Mouse (Mus musculus): ENCODE results near the gene Gm21883. TPM values are rescaled to one million over a fixed set of nuclear protein-coding genes. Genes with fewer than 3 reads are reported as not detected.

Gene Gm21883
- polyA plus RNA-seq (2012; rRNA removed), result not detected in 2 replicates

DNA sequence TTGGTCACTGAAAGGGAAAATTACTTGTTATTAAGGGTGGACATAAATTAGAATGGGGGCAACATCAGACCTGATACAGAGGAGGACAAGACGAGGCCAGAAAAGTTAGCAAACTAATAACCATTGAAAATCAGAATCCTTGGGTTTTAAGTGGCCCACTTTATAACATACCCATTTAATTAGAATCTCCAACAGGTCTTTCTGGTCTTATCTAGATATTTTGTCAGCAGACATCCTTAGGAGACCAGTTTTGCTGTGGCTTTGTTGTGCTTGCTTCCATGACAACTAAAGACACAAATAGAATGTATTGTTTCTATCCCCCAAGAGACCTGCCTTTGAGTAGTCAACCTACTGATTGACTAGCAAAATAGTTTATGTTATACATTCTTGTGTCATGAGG, at the start of gene Gm21883:
TSS of gene Gm21883 (minus strand) at position 101 of the 400 bp plus-strand sequence.

DNA sequence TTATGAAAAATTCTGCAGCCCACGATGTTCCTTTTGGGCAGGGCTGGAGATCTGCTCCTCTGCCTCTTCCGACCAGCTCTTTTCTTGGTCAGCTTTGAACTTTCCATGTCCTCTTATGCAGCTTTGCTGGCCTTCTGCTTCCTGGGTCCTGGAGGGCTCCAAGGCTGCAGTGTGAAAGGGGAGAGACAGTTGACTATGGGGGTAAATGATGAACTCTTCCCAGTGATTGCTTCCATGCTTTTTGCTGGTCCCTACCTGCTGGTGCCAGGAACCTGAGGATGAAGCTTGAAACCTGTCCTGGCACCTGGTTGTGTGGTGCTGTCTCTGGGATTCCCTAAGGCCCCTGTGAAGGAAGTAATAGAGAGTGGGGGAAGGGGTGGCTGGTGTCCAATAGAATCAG, 44.7 kb upstream of the Gm21883 start, which contains the start of gene Spin2e:
TSS of gene Spin2e (minus strand) at position 101 of the 400 bp plus-strand sequence.

Other genes with a start within 250 kb of the Gm21883 start
- gene Btbd35f26, start 237.8 kb downstream of the Gm21883 start, polyA plus RNA-seq (2012; rRNA removed), result not detected in 2 replicates
- gene Btbd35f19, start 190.4 kb downstream of the Gm21883 start, polyA plus RNA-seq (2012; rRNA removed), result not detected in 2 replicates
- gene Spin2e, start 44.6 kb upstream of the Gm21883 start, polyA plus RNA-seq (2012; rRNA removed), result not detected in 2 replicates
- gene Btbd35f25, start 142.9 kb upstream of the Gm21883 start, polyA plus RNA-seq (2012; rRNA removed), result not detected in 2 replicates